Mouse (Mus musculus) spleen, adult 2 months (tissue): ENCODE measurements at regions not wholly inside any gene's neighbourhood (a gene's known extent, or its start where the extent isn't known, plus 50 kb on each side); places are given as distances from the start of the nearest gene placed in this dataset.

ENCODE experiments used
- CTCF ChIP-seq: fragments of 200-500 bp; IDR thresholded peaks from 2 replicates; pipeline ENCODE4 v1.5.1; 2011; ENCODE audit warnings: mild to moderate bottlenecking, inconsistent platforms; ENCODE audit not compliant: insufficient read depth, insufficient read length, insufficient replicate concordance; ENCODE audit errors: extremely low read depth
- POLR2A ChIP-seq: fragments of 200-500 bp; IDR thresholded peaks from 2 replicates; pipeline ENCODE4 v1.6.1; 2011; ENCODE audit warnings: low read depth, low read length, inconsistent platforms

DNA sequence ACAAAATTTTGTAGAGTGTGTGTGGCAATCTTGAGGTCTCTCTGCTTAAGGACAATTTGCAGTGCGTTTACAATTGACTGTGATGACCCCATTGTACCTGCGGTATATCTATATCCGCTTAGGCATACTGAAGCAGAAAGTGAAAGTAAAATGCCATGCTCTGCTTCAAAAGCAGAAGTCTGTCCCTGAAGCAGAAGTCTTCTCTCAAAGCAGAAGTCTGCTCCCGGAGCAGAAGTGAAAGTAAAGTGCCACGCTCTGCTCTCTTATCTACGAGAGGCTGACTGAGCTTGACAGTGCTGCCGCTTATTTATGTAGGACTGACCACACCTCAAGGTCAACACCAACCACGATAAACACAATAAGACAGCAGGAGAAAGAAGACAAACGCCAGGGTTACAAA is 471.3 kb downstream of the Lrfn5 start:
- TF ChIP-seq POLR2A (no peak), CTCF (no peak)
